Mouse (Mus musculus) frontal cortex, adult 2 months (tissue): Measurements from ENCODE around the gene Gm43638. TPM values are rescaled to one million over a fixed set of nuclear protein-coding genes. Genes with fewer than 3 reads are reported as not detected.
"Not testable (repeated sequence)": the region's sequence is repeated elsewhere in the genome, so short reads cannot be mapped to it uniquely, and the experiment has no call there.

Source experiments
- DNase-seq, 2 experiments: peaks; one replicate each; pipeline ENCODE4 v3.0.0; 2022; ENCODE audit warnings: low spot score in 1 of 2; ENCODE audit errors: extremely low spot score in 1 of 2
- polyA plus RNA-seq: library from polyadenylated mRNA; depleted of rRNA; stranded (reverse); fragments of >200 nt; gene quantifications from 2 replicates; pipeline ENCODE4 v1.2.3, GENCODE M21; 2012; rRNA removed

The Gm43638 gene
- polyA plus RNA-seq: not detected in 2 replicates

GRCm38 (mm10) chr5:87486706-87487105, at the start of gene Gm43638:
TSS of gene Gm43638 (minus strand) at chr5:87486806.
- not testable (repeated sequence) for DNase-seq

GRCm38 (mm10) chr5:87535994-87536644, 49.5 kb upstream of the Gm43638 start:
- no peak for DNase-seq

GRCm38 (mm10) chr5:87532288-87532687, 45.7 kb upstream of the Gm43638 start:
- no peak for DNase-seq

GRCm38 (mm10) chr5:87523561-87523960, 37.0 kb upstream of the Gm43638 start:
- DNase-seq: not testable (repeated sequence)

GRCm38 (mm10) chr5:87505776-87506458, 19.3 kb upstream of the Gm43638 start:
- DNase-seq: peak in 1 of 2 experiments; percentile 1

- no peak for DNase-seq
Measured at GRCm38 (mm10) chr5:87502687-87503086, 16.1 kb upstream of the Gm43638 start.

GRCm38 (mm10) chr5:87499341-87499740, 12.7 kb upstream of the Gm43638 start:
- no peak for DNase-seq

- no peak for DNase-seq
Measured at GRCm38 (mm10) chr5:87498936-87499335, 12.3 kb upstream of the Gm43638 start.

- DNase-seq: no peak
Measured at GRCm38 (mm10) chr5:87490771-87491170, 4.2 kb upstream of the Gm43638 start, which contains the start of gene Ugt2a1. TSS of gene Ugt2a1 (minus strand) at chr5:87490871.

GRCm38 (mm10) chr5:87482160-87482559, 4.4 kb downstream of the Gm43638 start, which contains the start of gene Ugt2a2:
TSS of gene Ugt2a2 (minus strand) at chr5:87482260.
- no peak for DNase-seq

- DNase-seq: no peak
Measured at GRCm38 (mm10) chr5:87458810-87459209, 27.8 kb downstream of the Gm43638 start.

GRCm38 (mm10) chr5:87457701-87458100, 28.9 kb downstream of the Gm43638 start:
- DNase-seq: no peak

GRCm38 (mm10) chr5:87456216-87456850, 30.3 kb downstream of the Gm43638 start:
- DNase-seq: no peak

- no peak for DNase-seq
Measured at GRCm38 (mm10) chr5:87455519-87455918, 31.1 kb downstream of the Gm43638 start.

GRCm38 (mm10) chr5:87452514-87452913, 34.1 kb downstream of the Gm43638 start:
- not testable (repeated sequence) for DNase-seq

GRCm38 (mm10) chr5:87436264-87436663, 50.3 kb downstream of the Gm43638 start:
- DNase-seq: peak in 1 of 2 experiments; percentile 56

- DNase-seq: no peak
Measured at GRCm38 (mm10) chr5:87425676-87426075, 60.9 kb downstream of the Gm43638 start.

- not testable (repeated sequence) for DNase-seq
Measured at GRCm38 (mm10) chr5:87424041-87424440, 62.6 kb downstream of the Gm43638 start, which contains the start of gene Ugt2b38. TSS of gene Ugt2b38 (minus strand) at chr5:87424203.
